Mouse (Mus musculus) embryonic facial prominence, embryonic 13.5 days (tissue): ENCODE results near the gene Unc45a. TPM values are rescaled to one million over a fixed set of nuclear protein-coding genes. Genes with fewer than 3 reads are reported as not detected.

Experiments used
- ATAC-seq: fragments of 200-750 bp; cut with Nextera tagmentation; 2 replicates; pipeline ENCODE4 v1.8.0; 2017; ENCODE audit warnings: low read depth; ENCODE audit not compliant: insufficient number of reproducible peaks, insufficient read depth, low FRiP score, low TSS enrichment
- H3K27ac ChIP-seq: fragments of 300-500 bp; sonication (generic); 2 replicates; pipeline ENCODE4 v1.5.1; 2015; ENCODE audit warnings: moderate library complexity, mild to moderate bottlenecking, inconsistent platforms
- H3K27me3 ChIP-seq: fragments of 300-500 bp; sonication (generic); 2 replicates; pipeline ENCODE4 v1.6.1; 2015; ENCODE audit warnings: mild to moderate bottlenecking, inconsistent platforms
- H3K36me3 ChIP-seq: fragments of 300-500 bp; sonication (generic); 2 replicates; pipeline ENCODE4 v1.6.1; 2015; ENCODE audit warnings: mild to moderate bottlenecking, inconsistent platforms
- H3K4me1 ChIP-seq: fragments of 300-500 bp; sonication (generic); 2 replicates; pipeline ENCODE4 v1.6.1; 2015; ENCODE audit warnings: inconsistent platforms
- H3K4me2 ChIP-seq: fragments of 300-500 bp; sonication (generic); 2 replicates; pipeline ENCODE4 v1.6.1; 2015; ENCODE audit warnings: moderate library complexity, mild to moderate bottlenecking, inconsistent platforms
- H3K4me3 ChIP-seq: fragments of 300-500 bp; sonication (generic); 2 replicates; pipeline ENCODE4 v1.5.1; 2015; ENCODE audit warnings: mild to moderate bottlenecking, inconsistent platforms
- H3K9ac ChIP-seq: fragments of 300-500 bp; sonication (generic); 2 replicates; pipeline ENCODE4 v1.6.1; 2015; ENCODE audit warnings: mild to moderate bottlenecking, inconsistent platforms
- H3K9me3 ChIP-seq: fragments of 300-500 bp; sonication (generic); 2 replicates; pipeline ENCODE4 v1.6.1; 2016; ENCODE audit warnings: inconsistent platforms
- WGBS: fragments of 180-500 bp; shearing (Covaris S2); methylation state at CpG from one replicate; pipeline ENCODE4 v1.1.7; 2015; ENCODE audit warnings: mixed read lengths; 5-methylcytosine and 5-hydroxymethylcytosine counted together
- polyA plus RNA-seq: library from polyadenylated mRNA; unstranded; fragments of >200 nt; fragmentation: Nextera tagmentation; extraction: Ambion mirVana; gene quantifications from 2 replicates; pipeline ENCODE4 v1.2.1, GENCODE M21; 2015

The Unc45a gene
- polyA plus RNA-seq, 1 experiment from 2014 or later = 53.1 TPM

DNA sequence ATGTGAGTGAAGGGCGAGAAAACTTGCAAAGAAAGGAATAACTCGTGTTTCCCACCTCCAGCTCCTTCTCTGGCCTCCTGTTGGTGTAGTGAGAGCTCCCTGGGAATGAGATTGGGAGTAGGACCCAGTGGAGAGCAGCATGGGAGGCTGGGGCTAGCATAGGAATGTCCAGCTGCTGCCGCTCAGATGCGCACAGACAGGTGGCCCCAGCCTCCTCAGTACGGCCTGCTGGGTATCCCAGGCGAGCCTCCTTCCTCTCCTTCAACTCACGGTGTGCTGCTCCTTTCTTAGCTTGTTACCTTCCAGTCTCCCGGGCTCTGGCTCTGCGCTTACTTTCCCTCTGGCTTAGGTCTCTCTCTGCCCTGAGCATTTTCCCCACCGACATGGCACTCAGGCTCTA, 60.8 kb downstream of the Unc45a start:
- H3K27me3 ChIP-seq = no peaks in the 10 kb centered on the region
- no peak overlapping the region for H3K9ac ChIP-seq
- no peaks in the 10 kb centered on the region for H3K4me1 ChIP-seq
- 89% methylated on average over 10 of the region's 10 CpGs for WGBS
- peaks cover 3% of the 10 kb centered on the region for H3K9me3 ChIP-seq
- H3K4me2 ChIP-seq = no peak overlapping the region
- ATAC-seq = no peak
- H3K4me3 ChIP-seq = no peak overlapping the region
- peaks cover 74% of the 10 kb centered on the region for H3K36me3 ChIP-seq
- no peak overlapping the region for H3K27ac ChIP-seq

DNA sequence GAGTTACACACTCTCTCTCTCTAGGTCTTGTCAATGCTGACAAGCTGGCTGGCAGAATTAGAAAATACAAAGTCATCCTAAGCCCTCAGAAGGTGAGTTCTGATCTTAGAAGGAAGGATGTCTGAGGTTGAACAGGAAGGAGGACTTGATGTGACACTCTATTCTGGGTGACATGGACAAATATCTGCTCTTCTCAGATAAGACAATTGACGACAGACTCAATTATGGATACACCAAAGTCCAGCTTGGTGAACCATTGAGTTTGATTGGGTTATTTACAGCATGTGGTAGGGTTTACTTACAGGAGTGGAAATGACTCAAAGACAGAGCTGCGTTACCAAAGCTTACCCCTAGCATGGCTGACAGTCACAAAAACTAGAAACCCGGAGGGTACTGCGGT, 64.4 kb downstream of the Unc45a start:
- Histone ChIP-seq H3K9me3 (peaks cover 13% of the 10 kb centered on the region), H3K9ac (no peak overlapping the region), H3K27ac (no peak overlapping the region), H3K36me3 (peaks cover 78% of the 10 kb centered on the region), H3K4me2 (no peak overlapping the region), H3K27me3 (no peaks in the 10 kb centered on the region), H3K4me3 (no peak overlapping the region), H3K4me1 (no peaks in the 10 kb centered on the region)
- ATAC-seq = no peak
- WGBS = 98% methylated on average over 4 of the region's 4 CpGs

Other genes starting within 250 kb of the Unc45a start
- gene Idh2, start 225.6 kb downstream of the Unc45a start, polyA plus RNA-seq = 514 and 560 TPM in 2 replicates
- gene Sema4b, start 154.2 kb downstream of the Unc45a start, polyA plus RNA-seq = 18.6 and 19.8 TPM in 2 replicates
- gene Cib1, start 108.2 kb downstream of the Unc45a start, polyA plus RNA-seq = 69.9 and 71.1 TPM in 2 replicates
- 3.8 TPM in 2 replicates for gene Gdpgp1, start 108.1 kb downstream of the Unc45a start, polyA plus RNA-seq
- 0.90 and 2.3 TPM in 2 replicates for gene Ttll13, start 94.6 kb downstream of the Unc45a start, polyA plus RNA-seq
- 52.2 and 52.5 TPM in 2 replicates for gene Ngrn, start 79.8 kb downstream of the Unc45a start, polyA plus RNA-seq
- 13.8 and 16.2 TPM in 2 replicates for gene Vps33b, start 71.4 kb downstream of the Unc45a start, polyA plus RNA-seq
- 121 and 130 TPM in 2 replicates for gene Prc1, start 46.6 kb downstream of the Unc45a start, polyA plus RNA-seq
- gene Rccd1, start 16.6 kb downstream of the Unc45a start, polyA plus RNA-seq = 15.6 and 17.2 TPM in 2 replicates
- 21.6 and 29.0 TPM in 2 replicates for gene Hddc3, start 2.1 kb upstream of the Unc45a start, polyA plus RNA-seq
- 25.3 and 28.7 TPM in 2 replicates for gene Man2a2, start 30.4 kb upstream of the Unc45a start, polyA plus RNA-seq
- gene Fes, start 46.9 kb upstream of the Unc45a start, polyA plus RNA-seq = 12.8 and 13.8 TPM in 2 replicates
- 10.9 and 11.0 TPM in 2 replicates for gene Furin, start 64.4 kb upstream of the Unc45a start, polyA plus RNA-seq
- gene Blm, start 194.1 kb upstream of the Unc45a start, polyA plus RNA-seq = 27.1 and 28.3 TPM in 2 replicates